ENCODE assay signal across 8 mouse cellular contexts in the genomic region with DNA sequence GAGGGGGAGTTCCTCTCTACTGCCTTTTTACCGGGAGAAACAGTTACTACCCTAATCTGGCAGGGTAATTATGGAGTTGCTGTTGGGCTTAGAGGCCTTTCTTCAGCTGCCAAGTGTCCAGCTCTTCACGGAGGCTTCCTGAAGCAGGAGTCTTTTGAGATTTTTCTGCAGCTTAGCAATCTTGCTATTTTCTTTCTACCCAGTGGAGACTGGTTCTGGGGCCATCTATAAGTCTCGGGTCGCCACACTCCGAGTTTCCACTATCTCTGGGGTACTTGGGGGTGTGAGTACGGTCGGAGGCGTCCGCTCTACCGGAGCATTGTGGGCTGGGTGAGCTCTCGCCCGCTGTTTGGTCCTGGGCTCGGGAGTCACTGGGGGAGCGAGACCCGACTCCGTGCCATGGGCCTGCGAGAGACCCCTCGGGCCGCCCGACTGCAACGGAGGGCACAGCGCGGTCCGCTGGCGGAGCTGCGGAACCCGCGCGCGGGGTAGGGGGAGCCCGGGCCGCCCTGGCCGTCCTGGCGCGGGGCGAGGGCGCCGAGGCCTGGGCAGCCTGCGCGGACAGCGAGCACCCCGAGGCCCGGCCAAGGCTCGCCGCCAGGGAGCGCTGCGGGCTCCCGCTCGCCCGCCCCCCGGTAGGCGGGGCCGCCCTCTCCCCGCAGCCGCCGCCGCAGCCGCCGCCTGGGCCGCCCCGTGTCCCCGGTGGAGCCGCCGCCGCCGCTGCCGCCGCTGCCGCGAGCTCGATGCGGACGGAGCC. TPM values are rescaled to one million over a fixed set of nuclear protein-coding genes. Genes with fewer than 3 reads are reported as not detected.
DNase-seq lines count a peak whose midpoint lies in the region; ATAC-seq and TF ChIP-seq lines count a peak whose summit lies in the region.

A gene (plus strand): TSS at position 661 of the 757 bp plus-strand sequence.

- TF ChIP-seq CTCF in cortical plate, adult 2 months (IDR thresholded peaks at IDR 0.05; ENCODE audit: extremely low read depth, insufficient read depth, low read length) = 0 out of 2 replicates have a peak, but pooled peaks have one; percentile 1

- no peak for TF ChIP-seq POLR2A in cortical plate, adult 2 months (IDR thresholded peaks at IDR 0.05; ENCODE audit: extremely low read depth, insufficient read depth, low read length)

- H3K4me1 ChIP-seq in cortical plate, adult 2 months (ENCODE audit: control insufficient read depth, insufficient read depth, low read length) = peaks cover 6% of the 10 kb centered on the region

- DNase-seq in adrenal gland, adult (ENCODE audit: inconsistent age in 2 of 2, low spot score in 1 of 2) = peak; percentile 93 to 97
- DNase-seq in gastrocnemius, postnatal 14 days = peak; percentile 91
- peak; percentile 89 for DNase-seq in induced T-regulatory cell, adult 2 months (ENCODE audit: low read depth)
- peak in 1 of 2 experiments; percentile 80 for DNase-seq in left cerebral cortex, postnatal 14 days (ENCODE audit: low spot score in 2 of 2)
- peak; percentile 43 to 61 for DNase-seq in right cerebral cortex, postnatal 36 days (ENCODE audit: low spot score in 2 of 2)
- DNase-seq in yolk sac, embryonic 10.5 days (ENCODE audit: low spot score) = peak; percentile 83

- peak; percentile 43 for ATAC-seq in megakaryocyte-erythroid progenitor cell, adult 5-6 weeks (replicated peaks; ENCODE audit: low FRiP score, low TSS enrichment, poor library complexity, severe bottlenecking)

- intact Hi-C loops in gastrocnemius, postnatal 14 days (cut with DNase I; ENCODE audit: low total_unique reads) = no loop called here
- intact Hi-C loops in left cerebral cortex, postnatal 14 days (cut with DNase I) = loop anchor here (10.0 kb wide), 1 partner anchor 168 kb away; a partner anchor contains a TSS

- H3K27ac ChIP-seq in cortical plate, adult 2 months (ENCODE audit: insufficient read depth, low read length) = peak within 1 kb of the TSS; percentile 100

- peak within 1 kb of the TSS; percentile 88 for H3K4me3 ChIP-seq in cortical plate, adult 2 months (ENCODE audit: insufficient read depth, low read length)

RNA-seq across cellular contexts. Expression of the gene that starts here (rescaled TPM):
- polyA plus RNA-seq in cortical plate, adult 2 months (2012; rRNA removed) = 30.0 and 30.4 TPM in 2 replicates
- 10 to 100 TPM; 53.7 to 54.8 TPM for total RNA-seq in gastrocnemius, postnatal 14 days (2021)
- 10 to 100 TPM; 80.3 to 84.3 TPM for total RNA-seq in left cerebral cortex, postnatal 14 days (2021)
- total RNA-seq in megakaryocyte-erythroid progenitor cell, adult 5-6 weeks (2014; fragmentation: Nextera tagmentation) = 62.2 and 68.5 TPM in 2 replicates
- 8.3 and 11.7 TPM in 2 replicates for total RNA-seq in megakaryocyte-erythroid progenitor cell, adult 5-6 weeks (2017)
